In the genomic region with DNA sequence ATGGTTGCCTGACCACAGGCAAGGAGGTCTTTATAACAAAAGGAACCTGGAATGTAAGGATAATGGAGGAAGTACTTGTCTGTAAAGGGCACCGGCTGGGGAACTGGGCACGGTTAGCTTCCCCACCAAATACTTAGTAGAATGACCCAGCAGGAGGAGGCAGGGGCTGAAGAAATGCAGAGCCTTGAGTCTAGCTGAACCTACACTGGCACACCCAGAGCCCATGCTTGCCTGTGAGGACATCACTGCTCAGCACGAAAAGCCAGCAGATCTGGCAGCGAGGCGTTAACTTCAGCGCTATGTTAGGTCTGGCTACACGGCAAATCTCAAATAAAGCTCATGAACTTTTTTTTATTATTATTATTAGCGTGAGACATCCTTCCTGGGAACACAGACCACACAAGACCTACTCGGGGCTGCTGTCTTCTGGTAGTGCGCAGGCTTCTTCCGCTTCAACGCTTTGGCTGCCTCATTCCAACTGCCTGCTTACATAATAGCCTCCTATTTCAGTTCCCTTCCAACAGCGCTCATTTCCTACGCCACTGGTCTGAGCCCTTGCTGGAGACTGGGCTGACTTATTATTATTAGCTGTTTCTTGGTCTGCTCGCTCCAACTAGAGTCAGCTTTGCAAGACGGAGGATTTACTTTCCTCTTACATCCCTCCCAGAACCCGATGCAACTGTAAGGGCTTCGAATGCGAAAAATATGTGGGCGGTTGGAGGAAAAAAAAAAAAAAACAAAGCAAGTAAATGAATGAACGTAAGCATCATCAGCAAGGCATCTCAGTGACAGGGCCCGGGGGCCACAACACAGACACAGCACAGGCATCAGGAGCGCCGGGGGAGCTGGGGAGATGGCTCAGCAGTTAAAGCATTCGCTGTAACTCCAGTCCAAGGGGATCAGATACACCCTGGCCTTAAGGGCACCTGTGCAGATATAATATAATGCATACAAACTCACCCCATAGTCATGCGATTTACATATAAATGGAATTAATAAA, we compare ENCODE assay signal across 8 mouse cellular contexts.
DNase-seq lines count a peak whose midpoint lies in the region; ATAC-seq lines count a peak whose summit lies in the region.
"Had no signal": no experiment of that assay in that cellular context is flagged by ENCODE, and none has a peak within 500 bp of the region (broad histone marks: within the 10 kb centered on the region; RNA-seq: fewer than 3 reads in every experiment).

No protein-coding gene starts in this region.

- DNase-seq in CD4-positive, CD25-positive, alpha-beta regulatory T cell, adult 2 months (ENCODE audit: low read depth, low spot score): peak; percentile 12
- DNase-seq in c-Kit-positive CD71-negative TER-119-negative erythroid progenitor cells, embryonic 14.5 days (ENCODE audit: low read depth): peak; percentile 29
- DNase-seq in kidney, postnatal 14 days: peak; percentile 69
- DNase-seq in retina, adult 2 months (ENCODE audit: low read depth, low spot score): peak; percentile 28
- no peak for DNase-seq in adrenal gland, adult 2 months

- H3K9ac ChIP-seq in forebrain, embryonic 16.5 days (replicated peaks; ENCODE audit: low read depth, low read length): 0 out of 2 replicates have a peak overlapping the region, but pooled peaks have one; percentile 13
- no peak overlapping the region for H3K9ac ChIP-seq in limb, embryonic 15.5 days
- H3K9ac ChIP-seq: liver, embryonic 14.5 days had no signal

- H3K36me3 ChIP-seq in forebrain, embryonic 16.5 days (ENCODE audit: control insufficient read depth, insufficient read depth): no peaks in the 10 kb centered on the region
- no peaks in the 10 kb centered on the region for H3K36me3 ChIP-seq in limb, embryonic 15.5 days

- no peak overlapping the region; the same call in 1 of the 2 replicates for H3K4me3 ChIP-seq in forebrain, embryonic 16.5 days (replicated peaks; ENCODE audit: low read length)
- H3K4me3 ChIP-seq in limb, embryonic 15.5 days: no peak overlapping the region

- H3K4me2 ChIP-seq in forebrain, embryonic 16.5 days (ENCODE audit: low read length): peak overlapping the region; percentile 43
- H3K4me2 ChIP-seq in limb, embryonic 15.5 days: peak overlapping the region; percentile 17; the same call in 1 of the 2 replicates

- H3K27ac ChIP-seq in forebrain, embryonic 16.5 days (ENCODE audit: low read length): no peak overlapping the region
- peak overlapping the region; percentile 27; the same call in 1 of the 2 replicates for H3K27ac ChIP-seq in limb, embryonic 15.5 days
- H3K27ac ChIP-seq: liver, embryonic 14.5 days had no signal

- H3K9me3 ChIP-seq in forebrain, embryonic 16.5 days (ENCODE audit: control insufficient read depth, low read length): no peaks in the 10 kb centered on the region
- no peaks in the 10 kb centered on the region for H3K9me3 ChIP-seq in limb, embryonic 15.5 days

- H3K4me1 ChIP-seq in forebrain, embryonic 16.5 days (replicated peaks; ENCODE audit: control insufficient read depth, insufficient read depth, low read length): peaks cover 14% of the 10 kb centered on the region
- H3K4me1 ChIP-seq in limb, embryonic 15.5 days: peaks cover 29% of the 10 kb centered on the region

- ATAC-seq in forebrain, embryonic 16.5 days: peak; percentile 76
- no peak for ATAC-seq in limb, embryonic 15.5 days (ENCODE audit: insufficient number of reproducible peaks, low FRiP score, low TSS enrichment, low read depth)

- 28% methylated on average over 26 of the region's 26 CpGs for WGBS in forebrain, embryonic 16.5 days
- 53% methylated on average over 26 of the region's 26 CpGs for WGBS in limb, embryonic 15.5 days

- no peaks in the 10 kb centered on the region for H3K27me3 ChIP-seq in forebrain, embryonic 16.5 days (replicated peaks; ENCODE audit: control insufficient read depth, insufficient read depth, low read length)
- H3K27me3 ChIP-seq in limb, embryonic 15.5 days: peaks cover 7% of the 10 kb centered on the region; the same call in 1 of the 2 replicates
